Mouse (Mus musculus): ENCODE data around the gene Kctd19.

DNA sequence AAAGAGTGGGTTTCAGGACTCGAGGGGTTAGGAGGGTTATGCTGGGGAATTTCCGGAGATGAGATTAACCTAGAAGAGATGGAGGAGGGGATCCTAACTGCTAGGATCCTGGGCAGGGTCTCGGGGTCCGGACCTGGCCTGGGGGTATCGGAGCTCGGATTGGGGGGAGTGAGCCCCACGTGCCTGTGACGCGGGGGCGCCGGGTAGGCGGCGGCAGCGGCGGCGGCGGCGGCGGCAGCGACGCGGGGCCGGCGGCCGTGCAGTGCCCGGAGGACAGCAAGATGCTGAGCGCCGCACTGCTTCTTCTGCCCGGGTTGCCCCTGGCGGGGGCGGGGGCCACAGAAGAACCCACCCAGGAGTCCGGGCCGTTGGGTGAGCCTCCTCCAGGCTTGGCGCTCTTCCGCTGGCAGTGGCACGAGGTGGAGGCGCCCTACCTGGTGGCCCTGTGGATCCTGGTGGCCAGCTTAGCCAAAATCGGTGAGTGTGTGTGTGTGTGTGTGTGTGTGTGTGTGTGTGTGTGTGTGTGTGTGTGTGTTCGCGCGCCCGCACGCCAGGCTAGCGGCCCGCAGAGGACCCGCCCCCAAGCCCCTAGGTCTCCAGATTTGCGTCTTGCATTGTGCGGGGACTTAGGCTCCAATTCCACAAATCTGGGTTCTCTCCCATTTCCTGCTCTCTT, 64.1 kb downstream of the Kctd19 start:
- TF ChIP-seq GATA1 (IDR thresholded peaks at IDR 0.05; ENCODE audit: low read length) (no peak), TAL1 (IDR thresholded peaks at IDR 0.05; ENCODE audit: low read length) (no peak)

Measured in erythroblast, embryonic 14.5 days (primary cell).